ENCODE assay signal across 16 mouse cellular contexts in genomic region chr3:123085871-123086501, GRCm38 (mm10). TPM values are rescaled to one million over a fixed set of nuclear protein-coding genes. Genes with fewer than 3 reads are reported as not detected.
A peak's percentile ranks its signal among the peaks of the same experiment; 100 is the strongest.
DNase-seq lines count a peak whose midpoint lies in the region; ATAC-seq and TF ChIP-seq lines count a peak whose summit lies in the region.
"Had no signal": no experiment of that assay in that cellular context is flagged by ENCODE, and none has a peak within 500 bp of the region (broad histone marks: within the 10 kb centered on the region; RNA-seq: fewer than 3 reads in every experiment).

No protein-coding gene starts in this region.

- TF ChIP-seq EP300 in heart, postnatal 0 days (IDR thresholded peaks at IDR 0.05; ENCODE audit: low read depth), result no peak

- ATAC-seq in kidney, embryonic 15.5 days (replicated peaks; ENCODE audit: low FRiP score), result no peak
- peak; percentile 73 for ATAC-seq in heart, postnatal 0 days (ENCODE audit: insufficient read depth, low read depth)
- ATAC-seq: liver, embryonic 12.5 days had no signal

- 78% methylated on average over 16 of the region's 16 CpGs for WGBS in kidney, embryonic 15.5 days
- 63% methylated on average over 16 of the region's 16 CpGs for WGBS in heart, postnatal 0 days

- no peak overlapping the region for H3K9ac ChIP-seq in kidney, embryonic 15.5 days
- H3K9ac ChIP-seq in heart, postnatal 0 days (replicated peaks; ENCODE audit: low read depth, low read length), result no peak overlapping the region
- H3K9ac ChIP-seq: embryonic facial prominence, embryonic 12.5 days; forebrain, embryonic 12.5 days; liver, embryonic 12.5 days; neural tube, embryonic 15.5 days had no signal

- H3K4me3 ChIP-seq in kidney, embryonic 15.5 days (replicated peaks), result no peak overlapping the region
- no peak overlapping the region for H3K4me3 ChIP-seq in heart, postnatal 0 days (ENCODE audit: low read depth, low read length)
- H3K4me3 ChIP-seq: embryonic facial prominence, embryonic 12.5 days; forebrain, embryonic 12.5 days; liver, embryonic 12.5 days; neural tube, embryonic 15.5 days had no signal

- DNase-seq in kidney, adult 11 months, result peak; percentile 69
- DNase-seq in gonadal fat pad, adult 2 months (ENCODE audit: low read depth), result peak; percentile 52
- peak; percentile 56 for DNase-seq in heart, postnatal 0 days (ENCODE audit: low spot score)
- peak; percentile 50 for DNase-seq in kidney, postnatal 14 days
- no peak for DNase-seq in c-Kit-positive CD71-positive TER-119-positive erythroid progenitor cells, embryonic 14.5 days (ENCODE audit: low spot score)
- DNase-seq in left cerebral cortex, postnatal 36 days (ENCODE audit: low spot score in 2 of 2), result no peak
- DNase-seq: cerebellum, adult 9-11 months; right cerebral cortex, postnatal 25 days had no signal

- intact Hi-C loops in left cerebral cortex, postnatal 36 days (cut with DNase I), result no loop called here

- H3K4me2 ChIP-seq in kidney, embryonic 15.5 days, result no peak overlapping the region
- no peak overlapping the region for H3K4me2 ChIP-seq in heart, postnatal 0 days (ENCODE audit: low read depth, low read length)
- H3K4me2 ChIP-seq: embryonic facial prominence, embryonic 12.5 days; forebrain, embryonic 12.5 days; liver, embryonic 12.5 days; neural tube, embryonic 15.5 days had no signal

- H3K27me3 ChIP-seq in kidney, embryonic 15.5 days, result no peaks in the 10 kb centered on the region
- no peaks in the 10 kb centered on the region for H3K27me3 ChIP-seq in heart, postnatal 0 days (ENCODE audit: control insufficient read depth, insufficient read depth, low read length)
- H3K27me3 ChIP-seq: embryonic facial prominence, embryonic 12.5 days; forebrain, embryonic 12.5 days; liver, embryonic 12.5 days; neural tube, embryonic 15.5 days had no signal

- no peak overlapping the region for H3K27ac ChIP-seq in kidney, embryonic 15.5 days
- peak overlapping the region; percentile 71 for H3K27ac ChIP-seq in heart, postnatal 0 days (ENCODE audit: low read depth)
- H3K27ac ChIP-seq: embryonic facial prominence, embryonic 12.5 days; forebrain, embryonic 12.5 days; liver, embryonic 12.5 days; macrophage; neural tube, embryonic 15.5 days had no signal

- H3K36me3 ChIP-seq in kidney, embryonic 15.5 days, result no peaks in the 10 kb centered on the region
- H3K36me3 ChIP-seq in heart, postnatal 0 days (replicated peaks; ENCODE audit: control insufficient read depth, insufficient read depth, low read length), result no peaks in the 10 kb centered on the region
- H3K36me3 ChIP-seq: embryonic facial prominence, embryonic 12.5 days; forebrain, embryonic 12.5 days; liver, embryonic 12.5 days; neural tube, embryonic 15.5 days had no signal

- TF ChIP-seq CTCF in heart, postnatal 0 days (IDR thresholded peaks at IDR 0.05; ENCODE audit: low read depth), result no peak

- peaks cover 6% of the 10 kb centered on the region; the same call in 1 of the 2 replicates for H3K4me1 ChIP-seq in kidney, embryonic 15.5 days
- peaks cover 24% of the 10 kb centered on the region for H3K4me1 ChIP-seq in heart, postnatal 0 days (ENCODE audit: control insufficient read depth, insufficient read depth)
- H3K4me1 ChIP-seq: forebrain, embryonic 12.5 days; liver, embryonic 12.5 days; neural tube, embryonic 15.5 days had no signal

- H3K9me3 ChIP-seq in kidney, embryonic 15.5 days (replicated peaks), result no peaks in the 10 kb centered on the region
- no peaks in the 10 kb centered on the region for H3K9me3 ChIP-seq in heart, postnatal 0 days (replicated peaks; ENCODE audit: control insufficient read depth, low read length)
- H3K9me3 ChIP-seq: embryonic facial prominence, embryonic 12.5 days; forebrain, embryonic 12.5 days; liver, embryonic 12.5 days; neural tube, embryonic 15.5 days had no signal

RNA-seq across cellular contexts. Expression of gene Myoz2, which starts 51.2 kb away (rescaled TPM):
- 2.2 and 6.7 TPM in 2 replicates for polyA plus RNA-seq in kidney, embryonic 15.5 days (2015; fragmentation: Nextera tagmentation; extraction: Ambion mirVana)
- 0.15 TPM in 1 of 2 replicates, not detected in the other for polyA plus RNA-seq in gonadal fat pad, adult 2 months (2012; rRNA removed)
- total RNA-seq in heart, postnatal 0 days (2014; rRNA removed; ENCODE audit: low replicate concordance), result 346 and 521 TPM in 2 replicates
- 574 and 591 TPM in 2 replicates for polyA plus RNA-seq in heart, postnatal 0 days (2015; fragmentation: Nextera tagmentation; extraction: Ambion mirVana)
- total RNA-seq in left cerebral cortex, postnatal 36 days (2021), result under 1 TPM; 0.27 to 0.68 TPM
- total RNA-seq: granulocyte monocyte progenitor cell, adult 5-6 weeks had no signal
- polyA plus RNA-seq: forebrain, embryonic 12.5 days; macrophage; midbrain, postnatal 0 days had no signal

Comparison
In these comparisons a context has a peak if more than half of its experiments do, and no peak if none do; other contexts are left out.
1. DNase-seq: peak in kidney, adult 11 months (single experiment), gonadal fat pad, adult 2 months (single experiment), heart, postnatal 0 days (single experiment) and kidney, postnatal 14 days (single experiment); none in c-Kit-positive CD71-positive TER-119-positive erythroid progenitor cells, embryonic 14.5 days (single experiment) and left cerebral cortex, postnatal 36 days (0 of 2).
2. RNA of gene Myoz2, which starts 51.2 kb away (polyA plus RNA-seq): 574 to 591 TPM in heart, postnatal 0 days; 2.2 to 6.7 TPM in kidney, embryonic 15.5 days and 0.15 TPM in gonadal fat pad, adult 2 months; every median in the first group is over 10 times any median in the second.